Mouse (Mus musculus) ZHBTc4 (cell line): Measurements from ENCODE around the gene Sv2a.
A peak's percentile ranks its signal among the peaks of the same experiment; 100 is the strongest.

Experiments used
- DNase-seq: peaks from one replicate; pipeline ENCODE4 v3.0.0-alpha.2; 2011; ENCODE audit warnings: low read depth, low spot score

Sv2a gene

GRCm38 (mm10) chr3:96180727-96181477, at the start of gene Sv2a:
Sv2a (plus strand) TSS chr3:96181151.
- peak; percentile 48 for DNase-seq

- DNase-seq: no peak
Measured at GRCm38 (mm10) chr3:96132478-96132877, 48.5 kb upstream of the Sv2a start.

- DNase-seq: no peak
Measured at GRCm38 (mm10) chr3:96133327-96133905, 47.5 kb upstream of the Sv2a start.

GRCm38 (mm10) chr3:96135011-96135410, 45.9 kb upstream of the Sv2a start:
- no peak for DNase-seq

- DNase-seq: peak; percentile 64
Measured at GRCm38 (mm10) chr3:96147950-96148349, 33.0 kb upstream of the Sv2a start.

- no peak for DNase-seq
Measured at GRCm38 (mm10) chr3:96151836-96152235, 29.1 kb upstream of the Sv2a start.

- no peak for DNase-seq
Measured at GRCm38 (mm10) chr3:96152611-96153010, 28.3 kb upstream of the Sv2a start.

GRCm38 (mm10) chr3:96155501-96155900, 25.4 kb upstream of the Sv2a start:
- DNase-seq: no peak

- DNase-seq: no peak
Measured at GRCm38 (mm10) chr3:96159820-96160219, 21.1 kb upstream of the Sv2a start.

GRCm38 (mm10) chr3:96160222-96160802, 20.6 kb upstream of the Sv2a start:
- no peak for DNase-seq

GRCm38 (mm10) chr3:96160803-96161516, 20.0 kb upstream of the Sv2a start:
- peak; percentile 87 for DNase-seq

GRCm38 (mm10) chr3:96161869-96162840, 18.8 kb upstream of the Sv2a start, which contains the start of gene Mtmr11:
Mtmr11 (plus strand) TSS chr3:96162004.
- no peak for DNase-seq

GRCm38 (mm10) chr3:96163040-96163439, 17.9 kb upstream of the Sv2a start:
- no peak for DNase-seq

- DNase-seq: no peak
Measured at GRCm38 (mm10) chr3:96168466-96169158, 12.3 kb upstream of the Sv2a start.

- DNase-seq: no peak
Measured at GRCm38 (mm10) chr3:96170276-96170675, 10.7 kb upstream of the Sv2a start.

- DNase-seq: peak; percentile 53
Measured at GRCm38 (mm10) chr3:96170976-96171545, 9.9 kb upstream of the Sv2a start.

- no peak for DNase-seq
Measured at GRCm38 (mm10) chr3:96171583-96172196, 9.3 kb upstream of the Sv2a start.

- peak; percentile 97 for DNase-seq
Measured at GRCm38 (mm10) chr3:96172197-96173178, 8.5 kb upstream of the Sv2a start, which contains the start of gene Sf3b4. Sf3b4 (plus strand) TSS chr3:96172332.
